Mouse (Mus musculus) brain, embryonic 14.5 days (tissue): ENCODE measurements around the gene Rdh9.
"Not testable (repeated sequence)": the region's sequence is repeated elsewhere in the genome, so short reads cannot be mapped to it uniquely, and the experiment has no call there.

Source experiments
- CTCF ChIP-seq: fragments of 200-500 bp; IDR thresholded peaks from 2 replicates; pipeline ENCODE4 v1.5.1; 2012; ENCODE audit warnings: inconsistent platforms, mild to moderate bottlenecking, moderate library complexity, borderline replicate concordance; ENCODE audit not compliant: insufficient read depth, insufficient read length; ENCODE audit errors: extremely low read depth
- POLR2A ChIP-seq: fragments of 200-500 bp; IDR thresholded peaks from 2 replicates; pipeline ENCODE4 v1.6.1; 2012; ENCODE audit warnings: mild to moderate bottlenecking, inconsistent platforms, borderline replicate concordance; ENCODE audit not compliant: poor library complexity, insufficient read depth, insufficient read length, severe bottlenecking; ENCODE audit errors: extremely low read depth

- TF ChIP-seq POLR2A, CTCF: not testable (repeated sequence)
Measured at GRCm38 (mm10) chr10:127817268-127817910, 41.2 kb downstream of the Rdh9 start.
